In the genomic region with DNA sequence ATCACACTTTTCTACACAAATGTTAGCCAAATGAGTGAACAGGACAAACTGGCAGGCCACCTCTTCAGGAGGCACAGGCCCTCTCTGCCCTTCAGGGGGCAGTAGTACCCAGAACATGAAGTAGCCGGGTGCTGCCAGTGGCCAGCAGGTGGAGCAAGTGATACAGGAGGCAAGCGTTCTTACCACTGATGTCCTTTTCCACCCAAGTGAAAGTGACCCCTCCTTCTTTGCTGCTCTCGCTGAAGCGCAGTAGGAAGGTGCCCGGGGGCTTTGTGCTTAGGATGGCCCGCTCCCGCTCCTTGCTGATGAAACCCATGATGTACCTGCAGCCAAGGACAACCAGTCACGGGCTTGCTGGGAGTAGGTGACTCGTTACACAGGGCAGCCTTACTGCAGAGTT, we compare ENCODE assay signal across 8 mouse cellular contexts. TPM values are rescaled to one million over a fixed set of nuclear protein-coding genes. Genes with fewer than 3 reads are reported as not detected.
DNase-seq lines count a peak whose midpoint lies in the region; ATAC-seq lines count a peak whose summit lies in the region.

No protein-coding gene starts in this region.

- no peak overlapping the region for H3K4me3 ChIP-seq in hindbrain, embryonic 12.5 days

- peaks cover 36% of the 10 kb centered on the region for H3K36me3 ChIP-seq in hindbrain, embryonic 12.5 days

- H3K9ac ChIP-seq in hindbrain, embryonic 12.5 days, result no peak overlapping the region

- peak; percentile 89 for DNase-seq in T-cell, adult 2 months (ENCODE audit: low spot score)
- DNase-seq in cerebellum, postnatal 10 days, result peak; percentile 96 to 97
- DNase-seq in frontal cortex, postnatal 10 days (ENCODE audit: low spot score in 2 of 2), result peak; percentile 66 to 80
- DNase-seq in layer of hippocampus, postnatal 25 days (ENCODE audit: extremely low spot score in 1 of 2, low spot score in 1 of 2), result peak; percentile 76 to 92
- peak; percentile 95 for DNase-seq in lung, postnatal 36 days
- DNase-seq in right cerebral cortex, postnatal 25 days, result peak; percentile 78
- peak; percentile 84 to 91 for DNase-seq in urinary bladder, postnatal 36 days (ENCODE audit: low spot score in 2 of 2)

- 0 out of 2 replicates have a peak, but pooled peaks have one; percentile 22 for ATAC-seq in hindbrain, embryonic 12.5 days (ENCODE audit: low FRiP score)

- H3K27me3 ChIP-seq in hindbrain, embryonic 12.5 days, result no peaks in the 10 kb centered on the region

- H3K4me1 ChIP-seq in hindbrain, embryonic 12.5 days, result peaks cover 5% of the 10 kb centered on the region; the same call in 1 of the 2 replicates

- no peak overlapping the region for H3K27ac ChIP-seq in hindbrain, embryonic 12.5 days

- H3K9me3 ChIP-seq in hindbrain, embryonic 12.5 days (replicated peaks), result no peaks in the 10 kb centered on the region

- no peak overlapping the region for H3K4me2 ChIP-seq in hindbrain, embryonic 12.5 days (replicated peaks)

- WGBS in hindbrain, embryonic 12.5 days, result 13% methylated on average over 9 of the region's 9 CpGs

RNA-seq across cellular contexts. Expression of gene Stat5a, which starts 34.3 kb away (rescaled TPM):
- 1.4 and 2.8 TPM in 2 replicates for polyA plus RNA-seq in hindbrain, embryonic 12.5 days (2016; fragmentation: Nextera tagmentation; extraction: Ambion mirVana)
- 1 to 10 TPM; 1.1 to 1.7 TPM for total RNA-seq in layer of hippocampus, postnatal 25 days (2021)

RNA-seq across cellular contexts. Expression of gene Stat5b, which starts 43.0 kb away (rescaled TPM):
- 17.3 and 20.5 TPM in 2 replicates for polyA plus RNA-seq in hindbrain, embryonic 12.5 days (2016; fragmentation: Nextera tagmentation; extraction: Ambion mirVana)
- 10 to 100 TPM; 11.5 to 11.7 TPM for total RNA-seq in layer of hippocampus, postnatal 25 days (2021)

RNA-seq across cellular contexts. Expression of gene Stat3, which starts 45.9 kb away (rescaled TPM):
- polyA plus RNA-seq in hindbrain, embryonic 12.5 days (2016; fragmentation: Nextera tagmentation; extraction: Ambion mirVana), result 41.4 and 47.4 TPM in 2 replicates
- 10 to 100 TPM; 32.9 to 34.4 TPM for total RNA-seq in layer of hippocampus, postnatal 25 days (2021)
